Mouse (Mus musculus) erythroid progenitor cell, adult 5-6 weeks (primary cell): ENCODE data around the gene Mocs1. TPM values are rescaled to one million over a fixed set of nuclear protein-coding genes. Genes with fewer than 3 reads are reported as not detected.

Source experiments
- ATAC-seq: replicated peaks from 2 replicates; pipeline ENCODE4 v1.8.0; 2016; ENCODE audit warnings: moderate number of reproducible peaks, mild to moderate bottlenecking, moderate TSS enrichment, inconsistent platforms; ENCODE audit not compliant: poor library complexity, low FRiP score, severe bottlenecking
- total RNA-seq, 2 experiments: library from RNA; stranded (forward) in 1 of 2; stranded (reverse) in 1 of 2; fragments of 150-400 nt in 1 of 2; fragments of 186-747, 209-891 nt in 1 of 2; gene quantifications; 2 replicates each; pipeline versions ENCODE4 v1.2.3 to v1.2.4; 2015 to 2017; ENCODE audit warnings: low replicate concordance in 2 of 2

Mocs1 gene
- total RNA-seq (2015; ENCODE audit: low replicate concordance) (131 and 136 TPM in 2 replicates), total RNA-seq (2017; ENCODE audit: low replicate concordance) (39.0 and 42.9 TPM in 2 replicates)

DNA sequence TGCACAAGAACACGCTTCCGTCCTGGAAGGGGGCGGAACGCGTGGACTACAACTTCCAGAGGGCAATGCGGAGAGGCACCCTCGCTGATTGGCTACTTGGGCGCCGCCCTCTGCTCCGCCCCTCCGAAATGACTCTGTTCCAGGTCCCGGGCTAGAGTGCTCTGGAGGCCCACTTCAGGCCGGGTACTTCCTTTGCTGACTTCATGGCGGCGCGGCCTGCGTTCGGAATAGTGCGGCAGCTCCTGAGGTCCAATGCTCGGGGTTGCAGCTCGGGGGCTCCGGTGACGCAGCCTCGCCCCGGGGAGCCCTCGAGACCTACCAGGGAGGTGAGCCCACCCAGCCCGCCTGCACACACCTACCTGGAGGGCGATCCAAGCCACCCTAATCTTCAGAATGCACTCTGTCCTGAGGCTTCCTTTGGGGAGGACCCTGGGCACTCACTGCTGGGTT is at the start of gene Mocs1:
Gene Mocs1, plus strand, starts transcription at position 124 of the 450 bp plus-strand sequence.
- ATAC-seq: peak; percentile 89

DNA sequence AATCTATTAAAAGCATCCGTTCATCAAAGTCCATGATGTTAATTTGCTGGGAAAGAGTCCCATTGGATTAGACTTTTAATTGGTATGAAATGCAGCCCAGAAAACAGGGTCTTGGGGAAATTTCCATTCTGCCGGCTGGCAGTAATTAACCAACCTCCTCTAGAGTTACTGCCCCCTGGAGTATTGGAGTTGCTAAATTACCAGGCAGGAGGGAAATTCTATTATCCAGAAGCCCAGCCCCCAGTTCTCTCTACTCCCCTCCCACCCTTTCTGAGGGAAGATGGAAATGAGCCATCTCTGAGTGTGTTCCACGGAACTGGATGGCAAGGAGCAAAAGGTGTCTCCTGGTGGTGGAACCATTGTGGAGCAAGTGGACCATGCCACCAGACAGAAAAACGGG is 48.5 kb upstream of the Mocs1 start:
- no peak for ATAC-seq

DNA sequence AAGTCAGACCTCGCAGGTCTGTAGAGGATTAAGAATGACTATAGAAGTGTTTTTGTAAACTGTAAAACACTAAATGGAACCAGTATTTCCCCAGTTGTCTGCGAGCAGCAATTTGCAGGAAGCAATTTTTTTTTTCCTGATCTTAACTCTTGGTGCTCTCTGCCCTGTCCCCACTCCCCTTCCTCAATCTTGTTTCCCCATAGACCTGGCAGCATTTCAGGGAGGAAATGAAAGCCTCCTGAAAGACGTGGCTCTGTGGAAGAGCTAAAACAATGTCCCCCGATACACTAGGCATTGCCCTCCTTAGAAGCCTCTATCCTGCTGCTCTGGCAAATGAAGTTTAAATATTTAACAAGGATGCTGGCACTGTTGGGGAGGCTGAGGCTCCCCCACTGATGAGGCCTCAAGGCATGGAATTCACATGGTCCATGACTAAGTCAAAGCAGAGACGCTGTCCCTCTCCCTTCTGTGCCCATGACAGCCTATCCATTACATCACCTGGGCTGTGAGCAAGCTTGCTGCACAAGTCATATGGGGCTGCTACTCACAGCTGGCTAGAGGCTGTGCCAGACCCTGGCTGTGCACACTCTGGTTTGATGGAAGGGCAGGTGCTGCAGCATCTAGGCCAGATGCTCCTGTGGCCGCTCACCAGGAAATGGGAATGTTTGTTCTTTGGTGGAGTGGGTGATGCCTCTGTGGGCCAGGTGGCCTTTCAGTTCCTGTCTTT is 43.8 kb upstream of the Mocs1 start:
- no peak for ATAC-seq

DNA sequence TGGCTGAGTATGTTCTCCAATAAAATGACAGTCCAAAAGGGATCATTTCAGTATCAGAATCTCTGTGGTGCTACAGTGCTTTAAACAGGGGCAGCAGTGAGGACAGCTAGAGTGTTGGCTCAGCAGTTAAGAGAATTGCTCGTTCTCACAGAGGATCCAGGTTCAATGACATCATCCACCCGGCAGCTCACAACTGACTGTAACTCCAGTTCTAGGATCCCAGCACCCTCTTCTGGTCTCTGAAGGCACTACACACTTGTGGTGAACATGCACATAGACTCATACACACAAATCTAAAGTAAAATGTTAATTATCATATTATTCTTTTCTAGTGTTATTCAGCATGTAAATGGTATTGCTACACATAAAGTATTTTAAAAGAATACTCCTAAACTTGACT is 40.4 kb upstream of the Mocs1 start:
- ATAC-seq: no peak

DNA sequence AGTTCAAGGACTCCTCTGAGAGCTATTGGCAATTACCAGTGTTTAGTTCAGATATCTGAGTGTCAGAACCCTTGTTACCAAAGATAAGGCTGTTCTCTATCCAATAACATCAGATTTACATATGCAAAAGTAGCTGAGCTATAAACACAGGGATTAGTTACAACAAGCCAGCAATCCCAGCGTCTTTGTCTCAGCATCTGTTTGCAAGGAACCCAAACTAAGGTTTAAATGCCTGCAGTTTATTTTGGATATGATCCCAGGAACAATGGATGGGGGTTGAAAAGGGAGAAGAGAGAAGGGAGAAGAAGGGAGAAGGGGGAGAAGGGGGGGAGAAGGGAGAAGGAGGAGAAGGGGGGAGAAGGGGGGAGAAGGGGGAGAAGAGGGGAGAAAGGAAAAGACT is 35.4 kb upstream of the Mocs1 start:
- no peak for ATAC-seq

DNA sequence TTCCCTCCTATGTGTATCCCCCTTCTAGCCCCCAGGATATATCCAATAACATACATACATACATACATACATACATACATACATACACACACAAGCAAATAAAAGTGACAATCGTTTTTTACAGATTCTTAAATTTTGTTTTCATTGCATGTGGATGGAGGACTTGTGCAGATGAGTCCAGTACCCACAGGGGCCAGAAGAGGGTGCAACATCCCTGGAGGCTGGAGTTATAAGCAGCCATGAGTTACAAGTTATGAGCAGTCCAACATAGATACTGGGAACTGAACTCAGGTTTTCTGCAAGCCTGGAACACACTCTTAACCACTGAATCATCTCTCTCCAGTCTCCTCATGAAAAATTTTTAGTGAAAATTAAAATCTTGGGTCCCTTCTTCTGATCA is 33.3 kb upstream of the Mocs1 start:
- ATAC-seq: no peak

DNA sequence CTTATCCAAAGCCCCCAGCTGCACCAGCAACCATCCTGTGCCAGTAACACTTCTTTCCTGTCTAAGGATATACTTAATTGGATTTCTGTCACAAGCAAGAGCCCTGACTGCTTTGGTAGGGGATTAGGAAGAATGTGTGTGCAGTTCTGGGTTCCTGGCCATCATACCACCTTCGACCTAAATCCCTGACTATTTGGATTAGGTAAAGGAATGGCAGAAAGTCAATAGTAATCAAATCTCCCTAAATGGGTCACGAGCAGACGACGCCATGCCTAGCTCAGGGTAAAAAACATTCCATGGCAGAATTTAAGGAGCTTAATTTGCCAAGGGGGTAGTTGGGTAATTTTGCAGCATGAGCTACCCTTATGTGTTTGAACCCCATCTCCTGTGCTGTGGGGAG is 28.6 kb upstream of the Mocs1 start:
- no peak for ATAC-seq

DNA sequence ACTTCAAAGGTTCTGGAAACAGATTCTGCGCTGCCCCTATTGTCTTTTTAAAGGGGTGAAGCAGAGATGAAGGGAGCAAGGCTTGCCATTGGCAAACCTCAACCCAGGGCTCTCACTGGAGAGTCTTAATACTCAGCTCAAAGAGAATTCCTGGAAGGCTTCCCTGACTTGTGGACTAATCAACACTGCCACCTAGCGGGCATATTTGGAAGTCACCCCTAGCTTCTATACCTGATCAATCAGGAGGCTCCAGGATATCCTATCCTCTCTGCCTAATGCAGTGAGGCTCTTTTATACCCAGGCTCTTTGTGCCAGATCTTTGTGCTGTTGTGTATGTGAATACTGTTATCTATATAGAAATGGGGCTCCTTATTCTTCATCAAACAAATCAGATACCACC is 28.0 kb upstream of the Mocs1 start:
- peak; percentile 83 for ATAC-seq

DNA sequence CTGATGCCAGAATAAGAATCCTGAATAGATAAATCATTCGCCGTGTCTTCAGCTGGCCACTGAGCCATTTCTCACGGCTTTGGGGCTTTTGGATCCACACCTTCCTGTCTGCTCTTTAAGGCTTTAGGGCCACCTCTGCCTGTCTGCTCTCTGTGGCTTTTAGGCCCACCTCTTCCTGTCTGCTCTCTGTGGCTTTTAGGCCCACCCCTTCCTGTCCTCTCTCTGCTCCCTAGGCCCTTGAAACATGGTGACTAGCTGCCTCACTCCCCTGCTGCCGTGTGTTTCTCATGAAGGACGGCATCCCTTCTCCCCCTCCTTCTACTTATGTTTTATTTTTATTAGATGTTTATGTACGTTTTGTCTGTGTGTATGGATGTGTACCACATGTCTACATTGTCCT is 25.0 kb upstream of the Mocs1 start:
- no peak for ATAC-seq

DNA sequence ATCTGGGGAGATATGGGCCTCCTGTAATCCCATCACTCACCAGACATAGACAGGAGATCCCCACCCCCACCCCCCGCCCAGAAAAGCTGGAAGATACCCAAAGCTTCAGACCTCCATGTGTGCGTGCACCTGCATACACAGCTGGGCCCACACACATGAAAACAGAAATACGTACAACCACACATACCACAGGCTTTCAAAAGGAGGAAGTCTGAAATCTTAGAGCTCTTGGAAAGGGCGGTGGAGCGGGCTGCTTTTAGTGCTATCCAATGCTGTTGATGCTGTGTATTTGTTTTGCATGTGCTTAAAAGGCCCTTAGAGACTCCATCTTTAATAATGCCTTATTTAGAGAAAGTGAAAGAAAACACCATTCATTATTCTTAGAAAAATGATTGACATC is 22.2 kb upstream of the Mocs1 start:
- ATAC-seq: no peak

DNA sequence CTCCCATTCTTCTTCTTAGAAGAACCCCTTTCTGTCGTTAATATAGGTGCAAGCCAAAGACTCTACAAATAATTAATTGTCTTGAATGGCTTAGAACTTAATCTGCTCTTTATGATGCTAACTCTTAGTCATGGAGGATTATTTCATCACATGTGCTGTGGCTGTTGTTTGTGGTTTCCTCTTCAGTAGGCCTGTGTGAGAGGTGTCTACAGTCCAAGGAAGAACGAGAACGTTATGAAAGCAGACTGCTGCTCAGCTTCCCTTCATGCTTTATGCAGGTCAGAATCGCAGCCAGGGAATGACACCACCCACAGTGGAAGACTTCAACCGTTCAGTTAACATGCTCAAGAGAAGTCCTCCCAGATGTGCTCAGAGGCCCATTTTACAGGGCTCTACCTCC is 15.2 kb upstream of the Mocs1 start:
- no peak for ATAC-seq

DNA sequence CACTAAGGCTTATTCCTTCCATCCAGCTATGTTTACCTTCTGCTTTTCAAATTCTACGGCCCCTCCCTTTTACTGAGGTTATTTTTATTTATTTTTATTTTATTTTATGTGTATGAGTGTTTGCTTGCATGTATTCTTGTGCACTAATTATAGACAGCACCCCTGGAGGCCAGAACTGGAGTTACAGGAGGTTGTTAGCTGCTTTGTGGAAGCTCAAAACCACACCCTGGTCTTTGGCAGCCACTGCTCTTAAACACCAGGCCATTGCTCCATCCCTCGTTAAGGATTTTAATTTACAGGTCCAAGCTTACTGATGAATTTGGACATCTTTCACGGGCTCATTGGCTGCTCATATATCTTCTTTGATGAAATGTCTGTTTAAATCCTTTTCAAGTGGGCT is 14.6 kb upstream of the Mocs1 start:
- peak; percentile 95 for ATAC-seq

DNA sequence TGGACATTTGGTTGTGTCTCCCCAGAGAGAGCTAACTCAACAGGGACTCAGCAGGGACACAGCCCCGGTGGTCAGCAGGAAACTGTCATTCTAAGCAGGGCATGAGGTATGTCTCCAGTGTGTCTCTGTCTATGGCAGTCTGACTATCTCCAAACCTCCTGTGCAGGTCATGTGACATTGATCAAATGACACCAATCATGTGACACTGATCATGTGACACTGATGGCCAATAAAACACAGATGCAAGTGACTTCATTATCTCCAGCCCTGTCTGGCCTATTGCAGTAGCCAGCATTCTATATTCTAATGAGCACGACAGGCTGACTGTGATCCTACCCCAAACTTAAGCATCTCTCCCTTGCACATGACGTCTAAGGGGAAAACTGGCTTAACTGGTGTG is 11.9 kb upstream of the Mocs1 start:
- ATAC-seq: no peak

DNA sequence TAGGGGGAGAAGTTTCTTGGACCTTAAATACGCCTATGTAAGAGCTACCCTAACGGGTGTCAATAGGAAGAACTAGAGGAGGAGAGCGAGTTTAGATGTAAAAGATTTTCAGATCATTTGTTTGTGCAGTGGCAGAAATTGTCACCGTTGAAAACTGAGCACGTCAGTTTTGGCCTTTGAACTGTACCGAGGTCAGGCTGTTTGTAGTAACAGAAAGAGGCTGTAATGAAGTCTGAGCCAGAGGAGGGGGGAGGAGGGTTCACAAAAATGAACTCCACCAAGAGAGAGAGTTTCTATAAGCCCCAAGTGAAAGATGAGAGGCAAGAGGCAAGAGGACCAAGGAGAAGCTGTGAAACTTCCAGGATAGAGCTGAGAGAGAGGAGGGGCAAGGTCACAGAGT is 8.3 kb upstream of the Mocs1 start:
- ATAC-seq: no peak

DNA sequence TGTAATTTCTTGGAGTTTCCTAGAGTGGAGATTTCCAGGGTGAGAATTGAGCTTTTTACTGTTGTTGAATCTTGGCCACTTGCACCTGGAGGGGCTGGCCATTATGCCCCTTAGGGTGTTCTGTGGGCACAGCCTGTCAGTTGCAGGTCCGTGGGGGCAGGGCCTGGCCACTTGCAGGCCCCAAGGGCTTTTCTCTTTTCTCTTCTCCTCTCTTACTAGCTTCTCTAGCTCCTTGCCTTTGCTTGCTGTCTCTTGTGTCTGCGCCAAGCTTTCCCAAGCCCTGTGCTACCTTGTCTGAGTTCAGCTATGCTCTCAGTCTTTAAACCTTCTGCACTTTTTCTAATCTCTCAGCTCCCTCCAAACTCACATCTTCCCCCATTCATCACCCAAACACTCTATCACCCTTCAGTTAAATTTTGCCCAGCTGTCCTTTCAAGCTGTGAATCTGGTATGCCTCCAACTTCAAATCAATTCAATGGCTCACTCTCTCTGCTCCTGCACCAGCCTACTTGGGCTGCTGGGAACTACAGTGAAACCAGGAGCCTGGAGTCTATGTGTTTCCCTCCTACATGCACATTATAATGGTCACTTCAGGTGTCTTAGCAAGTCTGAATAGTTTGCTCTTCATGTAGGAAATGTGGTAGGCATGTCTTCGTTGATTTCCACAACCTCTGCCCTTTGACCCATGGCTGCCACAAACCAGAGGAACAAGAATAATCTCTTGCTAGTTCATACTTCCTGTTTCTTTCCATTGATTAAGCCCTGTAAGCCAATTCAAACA is 5.7 kb upstream of the Mocs1 start:
- no peak for ATAC-seq

DNA sequence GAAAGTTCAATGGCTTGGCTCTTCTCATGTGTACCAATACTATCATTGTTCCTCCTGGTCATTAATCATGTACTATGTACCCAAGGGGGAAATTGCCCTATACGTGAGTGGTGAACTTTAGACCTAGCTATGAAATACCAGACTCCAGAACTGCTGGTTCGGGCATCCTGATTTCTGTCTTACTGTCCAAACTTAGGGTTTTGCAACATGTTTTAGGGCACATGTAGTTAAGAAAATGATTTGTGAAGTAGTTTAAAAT is 5.2 kb upstream of the Mocs1 start:
- no peak for ATAC-seq

DNA sequence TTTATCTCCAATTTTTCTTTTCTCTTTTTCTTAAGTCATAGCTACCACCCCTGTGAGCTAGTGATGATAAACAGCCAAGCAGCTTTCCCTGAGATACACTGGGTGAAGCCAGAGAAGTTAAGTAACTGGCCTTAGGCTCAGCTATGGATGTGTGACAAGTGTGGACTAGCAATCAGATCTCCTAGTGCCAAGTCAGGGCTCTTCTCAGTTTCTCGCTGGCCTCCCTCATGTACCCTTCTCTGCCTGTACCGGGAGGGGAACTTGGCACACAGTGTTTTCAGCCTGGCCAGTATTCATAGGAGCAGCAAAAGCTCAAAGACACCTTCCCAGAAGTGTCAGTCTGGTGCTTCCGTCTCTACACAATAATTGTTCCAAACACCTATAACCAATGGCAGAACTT is 4.3 kb upstream of the Mocs1 start:
- ATAC-seq: no peak

DNA sequence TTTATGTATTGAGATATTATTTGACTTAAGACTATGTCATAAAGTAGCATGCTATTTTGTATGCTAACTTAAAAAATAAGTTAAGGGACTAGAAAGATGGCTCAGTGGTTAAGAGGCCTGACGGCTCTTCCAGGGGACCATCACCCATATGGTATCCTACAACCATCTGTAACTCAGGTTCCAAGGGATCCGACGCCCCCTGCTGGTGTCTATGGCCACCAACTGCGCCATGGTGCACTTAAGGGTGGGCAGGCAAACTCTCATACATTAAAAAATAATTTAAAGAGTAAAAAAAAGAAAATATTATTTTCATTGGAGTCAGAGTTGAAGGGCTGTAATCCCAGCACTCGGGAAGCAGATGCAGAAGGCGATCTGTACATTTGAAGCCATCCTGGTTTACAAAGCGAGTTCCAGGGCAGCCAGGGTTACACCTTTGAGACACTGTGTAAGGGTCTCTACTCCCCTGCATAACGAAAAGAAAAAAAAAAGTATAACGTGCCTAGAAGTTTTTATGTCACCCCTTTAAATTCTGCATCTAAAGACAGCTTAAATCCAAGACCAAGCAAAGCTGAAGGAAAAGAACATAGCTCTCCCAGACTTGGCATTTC is 427 bp upstream of the Mocs1 start:
- no peak for ATAC-seq

DNA sequence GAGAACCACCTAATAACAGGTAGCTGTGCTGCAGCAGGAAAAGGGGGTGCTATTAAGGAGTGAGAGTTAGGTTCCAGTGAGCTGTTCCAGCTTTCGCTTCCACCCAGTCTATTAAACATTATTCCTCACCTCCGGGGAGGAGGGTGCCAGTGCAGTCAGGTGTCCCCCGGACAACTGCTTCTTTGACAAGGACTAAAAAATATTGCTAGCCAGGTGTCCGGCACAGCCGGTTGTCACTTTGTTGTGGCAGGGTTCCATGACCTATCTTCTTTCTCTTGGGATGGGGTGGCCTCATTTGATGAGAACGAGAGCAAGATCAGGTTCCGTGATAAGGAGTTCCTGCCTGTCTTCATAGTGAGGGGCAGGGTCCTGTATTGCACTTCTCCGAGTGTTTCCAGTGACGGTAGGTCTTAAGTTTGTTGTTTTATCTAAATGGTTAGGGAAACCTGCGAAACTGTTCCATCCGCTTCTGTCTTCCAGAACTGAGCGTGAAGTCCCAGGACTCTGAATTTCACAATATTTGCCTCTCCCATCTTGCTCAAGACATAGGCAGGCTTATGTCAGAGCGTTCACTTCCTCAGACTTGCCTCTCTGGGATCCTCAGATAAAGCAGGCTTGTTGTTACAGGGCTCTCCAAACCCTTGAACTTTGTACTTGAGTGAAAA is 721 bp downstream of the Mocs1 start:
- peak; percentile 44 for ATAC-seq

DNA sequence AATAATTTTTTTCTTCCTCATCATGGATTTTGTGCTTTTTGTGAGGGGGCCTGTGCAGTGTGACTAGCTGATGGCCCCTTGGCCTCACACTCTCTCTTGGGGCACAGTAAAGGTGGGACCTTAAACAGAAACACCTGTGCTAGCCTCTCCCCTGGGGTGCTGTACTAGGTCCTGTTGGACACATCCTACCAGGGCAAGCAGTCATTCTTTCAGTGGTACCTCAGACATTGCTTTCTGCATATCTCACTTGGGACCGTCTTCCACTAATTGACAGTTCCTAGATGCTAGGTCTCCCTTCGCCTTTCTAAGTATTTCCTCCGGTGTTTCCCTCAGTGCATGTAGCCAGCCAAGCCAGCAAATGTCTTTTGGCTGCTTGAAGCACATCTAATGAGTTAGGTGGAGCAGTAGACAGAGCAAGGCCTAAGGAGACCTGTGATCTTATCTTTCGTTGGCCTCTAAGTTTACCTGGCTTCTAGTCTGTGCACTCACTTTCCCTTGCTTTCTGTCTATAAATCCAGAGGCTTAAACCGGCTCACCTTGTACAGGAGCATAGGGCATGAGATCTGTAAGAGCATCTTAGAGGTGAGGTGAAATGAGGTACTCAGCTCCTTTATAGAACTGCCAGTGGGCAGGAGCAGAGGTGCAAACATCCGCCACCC is 1.4 kb downstream of the Mocs1 start:
- no peak for ATAC-seq
